Mouse (Mus musculus): ENCODE measurements around the gene Slc9a1. TPM values are rescaled to one million over a fixed set of nuclear protein-coding genes. Genes with fewer than 3 reads are reported as not detected.
A peak's percentile ranks its signal among the peaks of the same experiment; 100 is the strongest.

Slc9a1 gene
- polyA plus RNA-seq, 1 experiment from 2014 or later = 6.7 TPM

- 92% methylated on average over 5 of the region's 5 CpGs for WGBS
- no peak for ATAC-seq (ENCODE audit: low FRiP score)
- no peak overlapping the region for H3K4me2 ChIP-seq
- no peaks in the 10 kb centered on the region for H3K9me3 ChIP-seq
- H3K4me3 ChIP-seq = no peak overlapping the region
- no peaks in the 10 kb centered on the region for H3K36me3 ChIP-seq
- H3K4me1 ChIP-seq (replicated peaks) = no peaks in the 10 kb centered on the region
- H3K9ac ChIP-seq = no peak overlapping the region
- no peak overlapping the region for H3K27ac ChIP-seq
- no peaks in the 10 kb centered on the region for H3K27me3 ChIP-seq
These were observed 21.3 kb upstream of the Slc9a1 start for GRCm38 (mm10) chr4:133348051-133348775.

GRCm38 (mm10) chr4:133352797-133353196 is 16.7 kb upstream of the Slc9a1 start:
- WGBS = 71% methylated on average over 10 of the region's 10 CpGs
- no peak overlapping the region for H3K9ac ChIP-seq
- no peaks in the 10 kb centered on the region for H3K9me3 ChIP-seq
- H3K36me3 ChIP-seq = no peaks in the 10 kb centered on the region
- H3K27ac ChIP-seq = no peak overlapping the region
- ATAC-seq (ENCODE audit: low FRiP score) = no peak
- no peaks in the 10 kb centered on the region for H3K4me1 ChIP-seq (replicated peaks)
- H3K27me3 ChIP-seq = no peaks in the 10 kb centered on the region
- H3K4me3 ChIP-seq = no peak overlapping the region
- H3K4me2 ChIP-seq = no peak overlapping the region

- 92% methylated on average over 23 of the region's 23 CpGs for WGBS
- H3K36me3 ChIP-seq = no peaks in the 10 kb centered on the region
- no peaks in the 10 kb centered on the region for H3K27me3 ChIP-seq
- H3K9me3 ChIP-seq = no peaks in the 10 kb centered on the region
- H3K9ac ChIP-seq = no peak within 1 kb of the TSS
- ATAC-seq (ENCODE audit: low FRiP score) = no peak
- H3K4me1 ChIP-seq (replicated peaks) = no peaks in the 10 kb centered on the region
- no peak within 1 kb of the TSS for H3K4me3 ChIP-seq
- no peak within 1 kb of the TSS for H3K27ac ChIP-seq
- no peak within 1 kb of the TSS for H3K4me2 ChIP-seq
These were observed 15.8 kb upstream of the Slc9a1 start, which contains the start of gene Wdtc1 for GRCm38 (mm10) chr4:133353367-133354365. Gene Wdtc1 (minus strand): TSS chr4:133353481.

GRCm38 (mm10) chr4:133354641-133355040 is 14.9 kb upstream of the Slc9a1 start:
- WGBS = 93% methylated on average over 6 of the region's 6 CpGs
- no peaks in the 10 kb centered on the region for H3K9me3 ChIP-seq
- ATAC-seq (ENCODE audit: low FRiP score) = no peak

GRCm38 (mm10) chr4:133370298-133371274 is 1.1 kb downstream of the Slc9a1 start:
- Histone ChIP-seq H3K4me2 (peak overlapping the region; percentile 88), H3K36me3 (0 out of 2 replicates have a peak, but pooled peaks cover 4% of the 10 kb centered on the region), H3K27me3 (no peaks in the 10 kb centered on the region), H3K27ac (peak overlapping the region; percentile 90; the same call in 1 of the 2 replicates), H3K9ac (peak overlapping the region; percentile 96), H3K4me1 (replicated peaks) (peaks cover 53% of the 10 kb centered on the region), H3K9me3 (no peaks in the 10 kb centered on the region), H3K4me3 (peak overlapping the region; percentile 83)
- WGBS = 75% methylated on average over 22 of the region's 22 CpGs
- ATAC-seq (ENCODE audit: low FRiP score) = no peak

More at GRCm38 (mm10) chr4:133354641-133355040, 14.9 kb upstream of the Slc9a1 start:
- H3K4me2 ChIP-seq = no peak overlapping the region
- H3K4me3 ChIP-seq = no peak overlapping the region
- no peaks in the 10 kb centered on the region for H3K4me1 ChIP-seq (replicated peaks)
- no peak overlapping the region for H3K27ac ChIP-seq
- no peaks in the 10 kb centered on the region for H3K36me3 ChIP-seq
- no peak overlapping the region for H3K9ac ChIP-seq
- H3K27me3 ChIP-seq = no peaks in the 10 kb centered on the region

- H3K27me3 ChIP-seq = no peaks in the 10 kb centered on the region
- H3K4me3 ChIP-seq = peak overlapping the region; percentile 83
- H3K4me1 ChIP-seq (replicated peaks) = peaks cover 62% of the 10 kb centered on the region
- H3K9ac ChIP-seq = peak overlapping the region; percentile 54
- no peaks in the 10 kb centered on the region for H3K9me3 ChIP-seq
- 0 out of 2 replicates have a peak, but pooled peaks cover 4% of the 10 kb centered on the region for H3K36me3 ChIP-seq
- peak overlapping the region; percentile 88 for H3K4me2 ChIP-seq
- ATAC-seq (ENCODE audit: low FRiP score) = no peak
- 75% methylated on average over 7 of the region's 7 CpGs for WGBS
- no peak overlapping the region for H3K27ac ChIP-seq
These were observed 2.2 kb downstream of the Slc9a1 start for GRCm38 (mm10) chr4:133371621-133372277.

GRCm38 (mm10) chr4:133372278-133372665 is 2.8 kb downstream of the Slc9a1 start:
- Histone ChIP-seq H3K27me3 (no peaks in the 10 kb centered on the region), H3K4me1 (replicated peaks) (peaks cover 63% of the 10 kb centered on the region), H3K9me3 (no peaks in the 10 kb centered on the region), H3K36me3 (0 out of 2 replicates have a peak, but pooled peaks cover 4% of the 10 kb centered on the region), H3K4me2 (peak overlapping the region; percentile 88), H3K9ac (peak overlapping the region; percentile 54), H3K4me3 (peak overlapping the region; percentile 83), H3K27ac (no peak overlapping the region)
- ATAC-seq (ENCODE audit: low FRiP score) = no peak
- WGBS = 76% methylated on average over 6 of the region's 6 CpGs

- H3K27me3 ChIP-seq = no peaks in the 10 kb centered on the region
- no peak overlapping the region for H3K4me2 ChIP-seq
- H3K36me3 ChIP-seq = 0 out of 2 replicates have a peak, but pooled peaks cover 4% of the 10 kb centered on the region
- H3K4me3 ChIP-seq = no peak overlapping the region
- H3K9ac ChIP-seq = peak overlapping the region; percentile 54; the same call in 1 of the 2 replicates
- peaks cover 80% of the 10 kb centered on the region for H3K4me1 ChIP-seq (replicated peaks)
- WGBS = 79% methylated on average over 4 of the region's 4 CpGs
- no peaks in the 10 kb centered on the region for H3K9me3 ChIP-seq
- ATAC-seq (ENCODE audit: low FRiP score) = no peak
- H3K27ac ChIP-seq = no peak overlapping the region
These were observed 4.5 kb downstream of the Slc9a1 start for GRCm38 (mm10) chr4:133374011-133374410.

GRCm38 (mm10) chr4:133375812-133376577 is 6.5 kb downstream of the Slc9a1 start:
- H3K4me1 ChIP-seq (replicated peaks) = peaks cover 80% of the 10 kb centered on the region
- 48% methylated on average over 10 of the region's 10 CpGs for WGBS
- H3K9ac ChIP-seq = no peak overlapping the region
- H3K27ac ChIP-seq = peak overlapping the region; percentile 52; the same call in 1 of the 2 replicates
- H3K36me3 ChIP-seq = 0 out of 2 replicates have a peak, but pooled peaks cover 4% of the 10 kb centered on the region
- no peaks in the 10 kb centered on the region for H3K9me3 ChIP-seq
- no peak overlapping the region for H3K4me2 ChIP-seq
- no peaks in the 10 kb centered on the region for H3K27me3 ChIP-seq
- no peak overlapping the region for H3K4me3 ChIP-seq
- no peak for ATAC-seq (ENCODE audit: low FRiP score)

- Histone ChIP-seq H3K4me3 (no peak overlapping the region), H3K27ac (peak overlapping the region; percentile 44; the same call in 1 of the 2 replicates), H3K27me3 (no peaks in the 10 kb centered on the region), H3K4me1 (replicated peaks) (peaks cover 55% of the 10 kb centered on the region), H3K9me3 (no peaks in the 10 kb centered on the region), H3K4me2 (peak overlapping the region; percentile 19), H3K9ac (peak overlapping the region; percentile 49), H3K36me3 (0 out of 2 replicates have a peak, but pooled peaks cover 4% of the 10 kb centered on the region)
- ATAC-seq (ENCODE audit: low FRiP score) = 0 out of 2 replicates have a peak, but pooled peaks have one; percentile 28
- 6% methylated on average over 13 of the region's 13 CpGs for WGBS
These were observed 8.9 kb downstream of the Slc9a1 start for GRCm38 (mm10) chr4:133378236-133379045.
